Mouse (Mus musculus) natural killer cell, adult 2 months (primary cell): ENCODE data around the gene Zswim4.

Experiments used
- DNase-seq, 2 experiments: peaks; one replicate each; pipeline ENCODE4 v3.0.0; 2022; ENCODE audit warnings: low spot score in 2 of 2

Gene Zswim4

GRCm38 (mm10) chr8:84236998-84237473 lies at the start of gene Zswim4:
Zswim4 (minus strand) TSS chr8:84237055.
- peak; percentile 97 to 98 for DNase-seq

- peak; percentile 32 to 55 for DNase-seq
Measured at GRCm38 (mm10) chr8:84285665-84286064, 48.8 kb upstream of the Zswim4 start.

- no peak for DNase-seq
Measured at GRCm38 (mm10) chr8:84284608-84285063, 47.8 kb upstream of the Zswim4 start.

- no peak for DNase-seq
Measured at GRCm38 (mm10) chr8:84280777-84281176, 43.9 kb upstream of the Zswim4 start.

- no peak for DNase-seq
Measured at GRCm38 (mm10) chr8:84276447-84276846, 39.6 kb upstream of the Zswim4 start.

- no peak for DNase-seq
Measured at GRCm38 (mm10) chr8:84273968-84274367, 37.1 kb upstream of the Zswim4 start.

- DNase-seq, result no peak
Measured at GRCm38 (mm10) chr8:84272302-84272701, 35.4 kb upstream of the Zswim4 start.

GRCm38 (mm10) chr8:84269950-84270773 lies 33.3 kb upstream of the Zswim4 start, which contains the start of gene Ccdc130:
Ccdc130 (minus strand) TSS chr8:84270380.
- DNase-seq, result peak; percentile 100

- DNase-seq, result no peak
Measured at GRCm38 (mm10) chr8:84261098-84261497, 24.2 kb upstream of the Zswim4 start.

GRCm38 (mm10) chr8:84256822-84257610 lies 20.2 kb upstream of the Zswim4 start, which contains the start of gene Mri1:
Mri1 (minus strand) TSS chr8:84257326.
- peak; percentile 71 to 75 for DNase-seq

- DNase-seq, result peak; percentile 48 to 49
Measured at GRCm38 (mm10) chr8:84256458-84256821, 19.6 kb upstream of the Zswim4 start.

- DNase-seq, result no peak
Measured at GRCm38 (mm10) chr8:84255858-84256257, 19.0 kb upstream of the Zswim4 start.

- peak; percentile 83 to 89 for DNase-seq
Measured at GRCm38 (mm10) chr8:84249257-84250170, 12.7 kb upstream of the Zswim4 start, which contains the start of gene D8Ertd738e. D8Ertd738e (minus strand) TSS chr8:84249719.

GRCm38 (mm10) chr8:84241821-84242220 lies 5.0 kb upstream of the Zswim4 start:
- no peak for DNase-seq

GRCm38 (mm10) chr8:84241167-84241566 lies 4.3 kb upstream of the Zswim4 start:
- DNase-seq, result no peak

- no peak for DNase-seq
Measured at GRCm38 (mm10) chr8:84237542-84238229, 831 bp upstream of the Zswim4 start.

- DNase-seq, result no peak
Measured at GRCm38 (mm10) chr8:84236410-84236997, 351 bp downstream of the Zswim4 start.

- peak; percentile 34 to 38 for DNase-seq
Measured at GRCm38 (mm10) chr8:84235746-84236409, 977 bp downstream of the Zswim4 start.

GRCm38 (mm10) chr8:84233055-84233454 lies 3.8 kb downstream of the Zswim4 start:
- DNase-seq, result no peak

- DNase-seq, result no peak
Measured at GRCm38 (mm10) chr8:84230735-84231134, 6.1 kb downstream of the Zswim4 start.
